Mouse (Mus musculus): ENCODE results near the gene Plcz1. TPM values are rescaled to one million over a fixed set of nuclear protein-coding genes. Genes with fewer than 3 reads are reported as not detected.

The Plcz1 gene
- total and polyA plus RNA-seq, 2 experiments from 2014 or later = 0.33 TPM; not detected in 1

DNA sequence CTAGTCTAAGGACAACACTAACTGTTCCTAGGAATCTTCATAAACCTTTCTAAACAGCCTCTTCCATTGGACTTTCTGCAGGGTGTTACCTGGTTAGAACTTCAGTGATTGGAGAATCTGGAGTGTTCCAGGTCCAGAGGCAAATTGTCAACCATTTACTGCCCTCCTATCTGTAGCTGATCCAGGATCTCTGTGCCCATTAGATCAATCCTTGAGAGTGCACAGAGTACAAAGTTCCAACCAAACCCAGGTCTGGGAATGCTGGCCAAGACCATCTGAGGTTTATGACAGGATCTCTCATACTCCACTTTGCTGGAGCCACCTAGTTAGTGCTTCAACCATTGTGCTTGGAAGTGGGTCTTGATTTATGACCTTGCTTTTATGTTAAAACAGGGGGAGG, 60.2 kb downstream of the Plcz1 start:
- Histone ChIP-seq H3K27me3 (ENCODE audit: insufficient read depth, low read length) (no peaks in the 10 kb centered on the region), H3K36me3 (ENCODE audit: insufficient read depth, low read length) (no peaks in the 10 kb centered on the region), H3K4me1 (ENCODE audit: insufficient read depth, low read length) (no peaks in the 10 kb centered on the region), H3K4me2 (ENCODE audit: low read depth, low read length) (no peak overlapping the region), H3K4me3 (ENCODE audit: low read length) (no peak overlapping the region), H3K9me3 (ENCODE audit: low read length) (no peaks in the 10 kb centered on the region), H3K9ac (replicated peaks; ENCODE audit: low read length) (no peak overlapping the region), H3K27ac (no peak overlapping the region)
- TF ChIP-seq CTCF (IDR thresholded peaks at IDR 0.05; ENCODE audit: low read depth) = no peak
- ATAC-seq = no peak
- no peak for DNase-seq (ENCODE audit: low spot score)

DNA sequence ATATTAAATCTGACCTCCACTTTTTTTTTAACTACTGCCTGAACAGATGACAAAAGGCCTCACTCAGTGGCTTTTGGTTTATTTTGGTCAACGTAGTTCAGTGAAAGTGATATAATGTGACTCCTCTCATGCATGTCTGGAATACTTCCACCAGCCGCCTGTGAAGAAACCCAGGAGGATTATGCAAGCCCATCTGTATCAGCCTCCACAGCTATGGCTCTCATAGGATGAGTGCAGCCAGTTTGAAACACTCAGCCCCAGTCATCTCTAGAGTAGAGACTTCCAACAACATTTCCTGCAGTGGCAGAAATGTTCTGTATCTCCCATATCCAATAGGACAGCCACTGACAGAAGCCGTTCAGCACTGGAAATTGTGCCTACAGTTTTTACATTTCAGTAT, 63.1 kb downstream of the Plcz1 start:
- ATAC-seq = no peak
- Histone ChIP-seq H3K36me3 (ENCODE audit: insufficient read depth, low read length) (no peaks in the 10 kb centered on the region), H3K9ac (replicated peaks; ENCODE audit: low read length) (no peak overlapping the region), H3K4me1 (ENCODE audit: insufficient read depth, low read length) (no peaks in the 10 kb centered on the region), H3K4me3 (ENCODE audit: low read length) (no peak overlapping the region), H3K4me2 (ENCODE audit: low read depth, low read length) (no peak overlapping the region), H3K27ac (no peak overlapping the region), H3K27me3 (ENCODE audit: insufficient read depth, low read length) (no peaks in the 10 kb centered on the region), H3K9me3 (ENCODE audit: low read length) (no peaks in the 10 kb centered on the region)
- WGBS = 50% methylated on average over 3 of the region's 3 CpGs
- TF ChIP-seq CTCF (IDR thresholded peaks at IDR 0.05; ENCODE audit: low read depth) = no peak
- DNase-seq (ENCODE audit: low spot score) = no peak

DNA sequence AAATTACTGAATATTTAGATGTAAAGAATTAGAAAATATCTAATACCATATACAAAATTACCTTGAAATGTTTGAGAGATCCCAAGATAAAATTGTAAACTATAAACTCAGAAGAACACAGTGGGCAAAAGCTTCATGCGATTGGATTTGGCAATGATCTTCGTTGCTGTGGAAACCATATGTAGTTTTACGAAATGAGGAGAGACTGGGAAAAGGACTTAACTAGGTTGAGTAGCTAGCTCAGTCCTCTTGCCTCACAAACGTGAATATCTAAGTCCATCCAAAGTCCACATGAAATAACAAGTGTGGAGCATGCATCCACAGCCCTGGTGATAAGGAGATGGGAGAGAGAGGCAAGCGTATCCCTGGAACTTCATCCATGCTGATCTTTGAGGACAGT, 66.6 kb downstream of the Plcz1 start:
- no peaks in the 10 kb centered on the region for H3K9me3 ChIP-seq (ENCODE audit: low read length)
- no peak for DNase-seq (ENCODE audit: low spot score)
- no peak for TF ChIP-seq CTCF (IDR thresholded peaks at IDR 0.05; ENCODE audit: low read depth)
- H3K36me3 ChIP-seq (ENCODE audit: insufficient read depth, low read length) = no peaks in the 10 kb centered on the region
- H3K9ac ChIP-seq (replicated peaks; ENCODE audit: low read length) = no peak overlapping the region
- H3K4me1 ChIP-seq (ENCODE audit: insufficient read depth, low read length) = no peaks in the 10 kb centered on the region
- ATAC-seq = no peak
- no peaks in the 10 kb centered on the region for H3K27me3 ChIP-seq (ENCODE audit: insufficient read depth, low read length)
- no peak overlapping the region for H3K27ac ChIP-seq
- H3K4me3 ChIP-seq (ENCODE audit: low read length) = no peak overlapping the region
- H3K4me2 ChIP-seq (ENCODE audit: low read depth, low read length) = no peak overlapping the region
- WGBS = 75% methylated on average over 5 of the region's 5 CpGs

DNA sequence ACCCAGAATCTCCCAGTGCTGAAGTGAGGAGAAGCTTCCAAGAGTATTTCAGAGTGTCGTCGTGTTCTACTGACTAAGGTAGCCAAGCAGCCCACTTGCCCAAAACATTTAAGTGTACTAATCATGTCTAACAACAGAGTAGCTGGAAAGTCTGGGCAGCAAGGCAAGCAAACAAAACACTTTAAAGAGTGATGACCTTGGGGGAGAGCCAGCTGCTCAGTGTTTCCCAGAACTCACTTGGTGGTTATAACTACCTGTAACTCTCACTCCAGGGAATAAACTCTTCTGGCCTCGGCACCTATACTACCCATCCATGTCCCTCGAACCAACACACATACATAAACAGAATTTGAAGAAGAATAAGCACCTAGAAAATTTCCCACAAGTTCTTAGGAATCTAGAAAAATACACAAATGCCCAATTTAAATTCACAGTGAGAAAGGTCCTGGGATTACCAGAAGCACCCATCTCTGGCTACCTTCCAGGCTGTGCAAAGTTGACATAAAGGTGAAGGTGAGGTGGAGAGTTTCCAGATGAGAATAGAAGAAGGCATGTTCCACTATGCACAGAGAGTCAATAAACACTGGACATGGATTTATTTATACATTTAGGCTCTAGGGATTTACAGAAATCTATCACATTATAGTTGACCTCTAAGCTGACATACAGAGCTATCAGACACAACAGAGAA, 69.5 kb downstream of the Plcz1 start:
- H3K36me3 ChIP-seq (ENCODE audit: insufficient read depth, low read length) = no peaks in the 10 kb centered on the region
- WGBS = 81% methylated on average over 4 of the region's 4 CpGs
- no peak overlapping the region for H3K4me2 ChIP-seq (ENCODE audit: low read depth, low read length)
- no peak overlapping the region for H3K9ac ChIP-seq (replicated peaks; ENCODE audit: low read length)
- H3K27me3 ChIP-seq (ENCODE audit: insufficient read depth, low read length) = no peaks in the 10 kb centered on the region
- ATAC-seq = no peak
- no peaks in the 10 kb centered on the region for H3K9me3 ChIP-seq (ENCODE audit: low read length)
- no peak for TF ChIP-seq CTCF (IDR thresholded peaks at IDR 0.05; ENCODE audit: low read depth)
- no peak overlapping the region for H3K27ac ChIP-seq
- DNase-seq (ENCODE audit: low spot score) = no peak
- H3K4me3 ChIP-seq (ENCODE audit: low read length) = no peak overlapping the region
- no peaks in the 10 kb centered on the region; the same call in 1 of the 2 replicates for H3K4me1 ChIP-seq (ENCODE audit: insufficient read depth, low read length)

DNA sequence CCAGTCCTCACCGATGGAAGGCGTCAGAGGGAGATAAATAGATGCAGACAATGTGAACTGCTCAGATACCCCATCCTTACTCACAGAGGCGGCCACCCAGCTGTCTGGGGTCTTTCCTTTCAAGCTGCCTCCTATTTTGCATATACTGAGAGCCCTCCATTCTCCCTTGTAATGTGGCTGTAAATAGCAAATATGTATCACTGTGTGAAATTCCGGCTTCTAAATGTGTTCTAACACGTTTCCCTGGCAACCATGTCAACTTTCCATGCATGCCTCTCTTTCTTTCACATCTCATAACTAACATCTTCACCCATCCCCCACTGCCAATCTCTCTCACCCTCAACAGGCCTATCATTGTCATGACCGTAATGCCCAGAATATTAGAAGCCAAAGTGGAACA, 74.6 kb downstream of the Plcz1 start:
- H3K9me3 ChIP-seq (ENCODE audit: low read length) = no peaks in the 10 kb centered on the region
- TF ChIP-seq CTCF (IDR thresholded peaks at IDR 0.05; ENCODE audit: low read depth) = peak; percentile 15; the same call in 1 of the 2 replicates
- no peaks in the 10 kb centered on the region for H3K27me3 ChIP-seq (ENCODE audit: insufficient read depth, low read length)
- H3K27ac ChIP-seq = no peak overlapping the region
- ATAC-seq (peak; percentile 94), DNase-seq (ENCODE audit: low spot score) (peak; percentile 68)
- H3K9ac ChIP-seq (replicated peaks; ENCODE audit: low read length) = no peak overlapping the region
- H3K4me2 ChIP-seq (ENCODE audit: low read depth, low read length) = no peak overlapping the region
- H3K4me1 ChIP-seq (ENCODE audit: insufficient read depth, low read length) = peaks cover 5% of the 10 kb centered on the region; the same call in 1 of the 2 replicates
- H3K4me3 ChIP-seq (ENCODE audit: low read length) = no peak overlapping the region
- WGBS = 15% methylated on average over 6 of the region's 6 CpGs
- no peaks in the 10 kb centered on the region for H3K36me3 ChIP-seq (ENCODE audit: insufficient read depth, low read length)

DNA sequence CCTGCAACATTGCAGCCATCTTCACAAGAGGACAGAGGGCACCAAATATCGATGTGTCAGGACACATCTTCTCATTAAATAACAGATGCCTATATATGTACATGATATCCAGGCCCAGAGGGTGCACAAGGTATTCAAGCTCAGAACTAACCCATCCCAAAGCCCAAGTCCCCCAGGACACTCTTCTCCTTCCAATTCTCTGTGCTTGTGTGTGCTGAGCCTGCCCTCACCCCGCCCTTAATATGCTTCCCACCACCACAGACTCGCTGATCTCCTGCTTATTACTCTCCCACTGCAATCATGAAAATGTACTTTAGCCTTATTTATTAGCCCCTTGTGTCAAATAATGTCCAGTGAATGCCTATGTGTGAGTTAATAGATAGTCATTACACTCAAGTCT, 76.4 kb downstream of the Plcz1 start:
- H3K4me2 ChIP-seq (ENCODE audit: low read depth, low read length) = no peak overlapping the region
- TF ChIP-seq CTCF (IDR thresholded peaks at IDR 0.05; ENCODE audit: low read depth) = no peak
- no peak for ATAC-seq
- DNase-seq (ENCODE audit: low spot score) = no peak
- H3K36me3 ChIP-seq (ENCODE audit: insufficient read depth, low read length) = no peaks in the 10 kb centered on the region
- H3K9ac ChIP-seq (replicated peaks; ENCODE audit: low read length) = no peak overlapping the region
- H3K27ac ChIP-seq = no peak overlapping the region
- WGBS = 90% methylated on average over 3 of the region's 3 CpGs
- H3K4me1 ChIP-seq (ENCODE audit: insufficient read depth, low read length) = peaks cover 5% of the 10 kb centered on the region; the same call in 1 of the 2 replicates
- no peaks in the 10 kb centered on the region for H3K27me3 ChIP-seq (ENCODE audit: insufficient read depth, low read length)
- no peak overlapping the region for H3K4me3 ChIP-seq (ENCODE audit: low read length)
- H3K9me3 ChIP-seq (ENCODE audit: low read length) = no peaks in the 10 kb centered on the region

DNA sequence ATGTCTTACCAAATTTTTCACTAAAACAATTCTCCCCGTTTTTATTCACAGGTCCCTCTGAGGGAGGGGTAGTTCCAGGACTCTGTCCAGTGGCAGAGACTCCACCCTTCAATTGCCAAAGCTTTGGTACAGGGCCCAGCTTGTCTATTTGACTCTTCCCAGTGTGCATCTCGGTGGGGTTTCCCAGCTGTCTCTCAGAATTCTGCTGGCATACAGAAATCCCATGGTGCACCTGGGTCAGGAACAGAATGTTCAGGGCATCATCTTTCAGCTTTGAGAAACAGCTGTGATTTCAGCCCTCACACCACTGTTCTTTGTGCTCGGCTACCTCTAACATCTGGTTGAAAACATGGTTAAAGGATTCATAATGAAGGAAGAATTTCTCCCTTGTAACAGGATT, 77.5 kb downstream of the Plcz1 start:
- no peaks in the 10 kb centered on the region for H3K9me3 ChIP-seq (ENCODE audit: low read length)
- ATAC-seq (no peak), DNase-seq (ENCODE audit: low spot score) (no peak)
- no peak overlapping the region for H3K4me3 ChIP-seq (ENCODE audit: low read length)
- H3K4me2 ChIP-seq (ENCODE audit: low read depth, low read length) = no peak overlapping the region
- H3K27me3 ChIP-seq (ENCODE audit: insufficient read depth, low read length) = no peaks in the 10 kb centered on the region
- peaks cover 5% of the 10 kb centered on the region; the same call in 1 of the 2 replicates for H3K4me1 ChIP-seq (ENCODE audit: insufficient read depth, low read length)
- 56% methylated on average over 3 of the region's 3 CpGs for WGBS
- H3K27ac ChIP-seq = no peak overlapping the region
- no peak for TF ChIP-seq CTCF (IDR thresholded peaks at IDR 0.05; ENCODE audit: low read depth)
- H3K9ac ChIP-seq (replicated peaks; ENCODE audit: low read length) = no peak overlapping the region
- H3K36me3 ChIP-seq (ENCODE audit: insufficient read depth, low read length) = no peaks in the 10 kb centered on the region
